Mouse (Mus musculus) G1E (cell line): ENCODE measurements around the gene Fam189b.
A peak's percentile ranks its signal among the peaks of the same experiment; 100 is the strongest.

ENCODE experiments used
- CTCF ChIP-seq: IDR thresholded peaks from 2 replicates; pipeline ENCODE4 v1.5.1; 2012; ENCODE audit warnings: low read depth, low read length, inconsistent platforms, mixed read lengths
- TAL1 ChIP-seq: conservative IDR thresholded peaks from 2 replicates; pipeline ENCODE4 v1.6.1; 2012; ENCODE audit warnings: low read depth, low read length, inconsistent platforms, mixed read lengths

- peak; percentile 42; the same call in 1 of the 2 replicates for TF ChIP-seq CTCF
- no peak for TF ChIP-seq TAL1
These were observed 46.6 kb upstream of the Fam189b start for GRCm38 (mm10) chr3:89136365-89136764.
